Mouse (Mus musculus): ENCODE results near the gene Podxl. TPM values are rescaled to one million over a fixed set of nuclear protein-coding genes. Genes with fewer than 3 reads are reported as not detected.

Podxl gene
- polyA plus RNA-seq, 1 experiment from 2014 or later: 76.8 TPM

DNA sequence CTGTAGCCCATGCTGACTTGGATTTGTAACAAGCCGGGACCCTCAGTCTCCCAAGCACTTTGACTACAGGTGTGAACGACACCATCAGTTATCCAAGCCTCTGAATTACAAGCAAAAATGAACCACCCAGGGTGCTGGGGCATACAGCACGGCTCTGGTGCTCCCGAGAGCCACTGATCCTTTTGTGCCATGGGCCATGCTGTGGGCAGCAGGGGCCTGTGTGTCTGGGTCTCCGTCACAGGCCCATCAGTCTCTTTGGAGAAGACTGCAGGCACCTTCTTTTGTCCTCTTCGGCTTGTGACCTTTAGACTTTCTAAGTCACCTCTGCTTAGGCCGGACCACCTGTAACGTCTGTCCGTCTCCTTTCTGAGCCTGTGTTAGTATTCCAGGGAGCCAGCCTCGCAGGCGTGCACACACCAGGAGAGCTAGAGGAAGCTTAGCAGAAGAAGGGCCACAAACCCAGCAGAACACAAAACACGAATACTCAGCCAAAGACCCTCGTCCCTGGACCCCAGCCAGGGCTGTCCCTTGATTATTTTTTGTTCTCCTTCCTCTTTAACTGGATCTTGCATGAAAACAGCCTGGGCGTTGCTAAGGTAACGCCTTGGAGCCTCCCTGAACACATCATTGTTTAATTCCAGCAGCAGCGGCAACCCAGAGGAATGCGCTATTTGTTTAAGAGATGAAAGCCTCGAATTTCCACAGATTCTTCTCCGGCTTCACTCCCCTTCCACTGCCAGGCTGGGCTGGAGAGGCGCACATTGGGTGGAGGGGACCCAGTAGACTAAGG is 32.8 kb upstream of the Podxl start:
- Histone ChIP-seq H3K4me1 (ENCODE audit: insufficient read depth, low read length) (peaks cover 23% of the 10 kb centered on the region), H3K4me2 (replicated peaks; ENCODE audit: low read depth, low read length) (0 out of 2 replicates have a peak overlapping the region, but pooled peaks have one; percentile 5)

GRCm38 (mm10) chr6:31592579-31593238 is 28.9 kb upstream of the Podxl start:
- Histone ChIP-seq H3K27me3 (ENCODE audit: insufficient read depth, low read length) (no peaks in the 10 kb centered on the region), H3K36me3 (ENCODE audit: insufficient read depth, low read length) (no peaks in the 10 kb centered on the region), H3K9ac (replicated peaks; ENCODE audit: low read length) (no peak overlapping the region), H3K9me3 (ENCODE audit: low read length) (no peaks in the 10 kb centered on the region), H3K4me2 (replicated peaks; ENCODE audit: low read depth, low read length) (no peak overlapping the region), H3K4me3 (ENCODE audit: low read length) (no peak overlapping the region), H3K4me1 (ENCODE audit: insufficient read depth, low read length) (peaks cover 10% of the 10 kb centered on the region), H3K27ac (ENCODE audit: low read length) (peak overlapping the region; percentile 63)
- 40% methylated on average over 1 of the region's 1 CpGs for WGBS
- peak; percentile 29; the same call in 1 of the 2 replicates for ATAC-seq (ENCODE audit: low FRiP score, low TSS enrichment)

More for the DNA sequence above, 32.8 kb upstream of the Podxl start:
- 25% methylated on average over 20 of the region's 20 CpGs for WGBS
- peak overlapping the region; percentile 65 for H3K27ac ChIP-seq (ENCODE audit: low read length)
- peak; percentile 58 for ATAC-seq (ENCODE audit: low FRiP score, low TSS enrichment)
- H3K9ac ChIP-seq (replicated peaks; ENCODE audit: low read length): peak overlapping the region; percentile 31
- no peaks in the 10 kb centered on the region for H3K9me3 ChIP-seq (ENCODE audit: low read length)
- no peak overlapping the region for H3K4me3 ChIP-seq (ENCODE audit: low read length)
- no peaks in the 10 kb centered on the region for H3K27me3 ChIP-seq (ENCODE audit: insufficient read depth, low read length)
- H3K36me3 ChIP-seq (ENCODE audit: insufficient read depth, low read length): no peaks in the 10 kb centered on the region

GRCm38 (mm10) chr6:31592128-31592527 is 28.3 kb upstream of the Podxl start:
- H3K9me3 ChIP-seq (ENCODE audit: low read length): no peaks in the 10 kb centered on the region

GRCm38 (mm10) chr6:31591676-31592075 is 27.9 kb upstream of the Podxl start:
- Histone ChIP-seq H3K27ac (ENCODE audit: low read length) (no peak overlapping the region; the same call in 1 of the 2 replicates), H3K9me3 (ENCODE audit: low read length) (no peaks in the 10 kb centered on the region), H3K9ac (replicated peaks; ENCODE audit: low read length) (no peak overlapping the region), H3K36me3 (ENCODE audit: insufficient read depth, low read length) (no peaks in the 10 kb centered on the region), H3K4me2 (replicated peaks; ENCODE audit: low read depth, low read length) (no peak overlapping the region), H3K4me1 (ENCODE audit: insufficient read depth, low read length) (peaks cover 4% of the 10 kb centered on the region), H3K4me3 (ENCODE audit: low read length) (no peak overlapping the region), H3K27me3 (ENCODE audit: insufficient read depth, low read length) (no peaks in the 10 kb centered on the region)
- no peak for ATAC-seq (ENCODE audit: low FRiP score, low TSS enrichment)
- 83% methylated on average over 3 of the region's 3 CpGs for WGBS

More at GRCm38 (mm10) chr6:31592128-31592527, 28.3 kb upstream of the Podxl start:
- Histone ChIP-seq H3K4me1 (ENCODE audit: insufficient read depth, low read length) (peaks cover 9% of the 10 kb centered on the region), H3K9ac (replicated peaks; ENCODE audit: low read length) (no peak overlapping the region), H3K36me3 (ENCODE audit: insufficient read depth, low read length) (no peaks in the 10 kb centered on the region), H3K4me3 (ENCODE audit: low read length) (no peak overlapping the region), H3K4me2 (replicated peaks; ENCODE audit: low read depth, low read length) (no peak overlapping the region), H3K27ac (ENCODE audit: low read length) (peak overlapping the region; percentile 35; the same call in 1 of the 2 replicates), H3K27me3 (ENCODE audit: insufficient read depth, low read length) (no peaks in the 10 kb centered on the region)
- ATAC-seq (ENCODE audit: low FRiP score, low TSS enrichment): no peak
- 82% methylated on average over 2 of the region's 2 CpGs for WGBS

- Histone ChIP-seq H3K9me3 (ENCODE audit: low read length) (no peaks in the 10 kb centered on the region), H3K27me3 (ENCODE audit: insufficient read depth, low read length) (no peaks in the 10 kb centered on the region), H3K36me3 (ENCODE audit: insufficient read depth, low read length) (no peaks in the 10 kb centered on the region), H3K4me3 (ENCODE audit: low read length) (no peak overlapping the region), H3K4me2 (replicated peaks; ENCODE audit: low read depth, low read length) (no peak overlapping the region), H3K27ac (ENCODE audit: low read length) (no peak overlapping the region), H3K9ac (replicated peaks; ENCODE audit: low read length) (no peak overlapping the region), H3K4me1 (ENCODE audit: insufficient read depth, low read length) (no peaks in the 10 kb centered on the region)
- 87% methylated on average over 2 of the region's 2 CpGs for WGBS
- ATAC-seq (ENCODE audit: low FRiP score, low TSS enrichment): no peak
Observed at GRCm38 (mm10) chr6:31590754-31591153, 27.0 kb upstream of the Podxl start.

DNA sequence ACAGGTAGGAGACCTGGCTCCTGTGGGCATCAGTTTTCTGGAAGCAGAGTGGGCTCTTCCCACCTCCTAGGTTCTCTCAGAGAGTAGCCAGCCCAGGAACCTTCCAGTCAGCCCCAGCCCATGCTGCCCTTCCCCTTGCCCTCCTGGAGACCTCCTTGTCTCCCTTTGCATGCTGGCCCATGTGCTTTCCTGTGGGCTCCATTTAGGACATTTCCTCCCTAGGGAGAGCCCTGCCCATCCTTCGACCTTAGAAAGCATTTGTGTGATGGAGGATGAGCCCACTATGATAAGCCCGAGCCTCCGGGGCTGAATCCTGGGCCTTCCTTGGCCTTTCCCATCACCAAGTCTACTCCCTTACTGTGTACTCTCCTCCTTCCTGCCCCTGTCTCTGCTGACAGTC is 25.5 kb upstream of the Podxl start:
- Histone ChIP-seq H3K4me1 (ENCODE audit: insufficient read depth, low read length) (no peaks in the 10 kb centered on the region), H3K27ac (ENCODE audit: low read length) (no peak overlapping the region), H3K9me3 (ENCODE audit: low read length) (no peaks in the 10 kb centered on the region), H3K9ac (replicated peaks; ENCODE audit: low read length) (no peak overlapping the region), H3K27me3 (ENCODE audit: insufficient read depth, low read length) (no peaks in the 10 kb centered on the region), H3K4me3 (ENCODE audit: low read length) (no peak overlapping the region), H3K4me2 (replicated peaks; ENCODE audit: low read depth, low read length) (no peak overlapping the region), H3K36me3 (ENCODE audit: insufficient read depth, low read length) (no peaks in the 10 kb centered on the region)
- ATAC-seq (ENCODE audit: low FRiP score, low TSS enrichment): no peak
- 75% methylated on average over 3 of the region's 3 CpGs for WGBS

GRCm38 (mm10) chr6:31587655-31588054 is 23.9 kb upstream of the Podxl start:
- Histone ChIP-seq H3K27me3 (ENCODE audit: insufficient read depth, low read length) (no peaks in the 10 kb centered on the region), H3K4me1 (ENCODE audit: insufficient read depth, low read length) (no peaks in the 10 kb centered on the region), H3K4me2 (replicated peaks; ENCODE audit: low read depth, low read length) (no peak overlapping the region), H3K36me3 (ENCODE audit: insufficient read depth, low read length) (no peaks in the 10 kb centered on the region), H3K9ac (replicated peaks; ENCODE audit: low read length) (no peak overlapping the region), H3K4me3 (ENCODE audit: low read length) (no peak overlapping the region), H3K9me3 (ENCODE audit: low read length) (no peaks in the 10 kb centered on the region), H3K27ac (ENCODE audit: low read length) (no peak overlapping the region)
- 47% methylated on average over 4 of the region's 4 CpGs for WGBS
- ATAC-seq (ENCODE audit: low FRiP score, low TSS enrichment): no peak

DNA sequence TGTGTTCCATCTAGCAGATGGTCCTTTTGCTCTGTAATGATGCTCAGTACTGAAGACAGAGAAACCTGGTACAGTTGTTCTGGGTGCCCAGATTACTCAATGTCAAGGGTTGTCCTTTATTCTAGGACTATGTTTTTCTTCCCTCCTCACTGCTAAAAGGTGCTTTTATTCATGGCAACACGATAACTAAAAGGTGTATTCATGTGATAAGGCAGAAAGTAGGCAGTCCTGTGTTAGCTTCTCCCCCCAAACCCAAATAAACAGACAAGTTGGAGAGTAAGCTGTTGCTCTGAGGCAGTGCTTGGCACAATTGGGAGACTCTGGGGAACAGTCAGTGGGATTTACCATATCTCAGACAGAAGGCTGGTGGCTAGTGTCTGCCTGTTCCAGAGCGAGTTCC is 22.3 kb upstream of the Podxl start:
- Histone ChIP-seq H3K36me3 (ENCODE audit: insufficient read depth, low read length) (no peaks in the 10 kb centered on the region), H3K9me3 (ENCODE audit: low read length) (no peaks in the 10 kb centered on the region), H3K27ac (ENCODE audit: low read length) (no peak overlapping the region), H3K9ac (replicated peaks; ENCODE audit: low read length) (no peak overlapping the region), H3K4me1 (ENCODE audit: insufficient read depth, low read length) (no peaks in the 10 kb centered on the region), H3K4me3 (ENCODE audit: low read length) (no peak overlapping the region), H3K27me3 (ENCODE audit: insufficient read depth, low read length) (no peaks in the 10 kb centered on the region), H3K4me2 (replicated peaks; ENCODE audit: low read depth, low read length) (no peak overlapping the region)
- 86% methylated on average over 2 of the region's 2 CpGs for WGBS
- ATAC-seq (ENCODE audit: low FRiP score, low TSS enrichment): no peak

- ATAC-seq (ENCODE audit: low FRiP score, low TSS enrichment): no peak
- Histone ChIP-seq H3K27ac (ENCODE audit: low read length) (no peak overlapping the region), H3K9ac (replicated peaks; ENCODE audit: low read length) (no peak overlapping the region), H3K27me3 (ENCODE audit: insufficient read depth, low read length) (no peaks in the 10 kb centered on the region), H3K4me3 (ENCODE audit: low read length) (no peak overlapping the region), H3K4me1 (ENCODE audit: insufficient read depth, low read length) (no peaks in the 10 kb centered on the region), H3K36me3 (ENCODE audit: insufficient read depth, low read length) (no peaks in the 10 kb centered on the region), H3K9me3 (ENCODE audit: low read length) (0 out of 2 replicates have a peak, but pooled peaks cover 4% of the 10 kb centered on the region), H3K4me2 (replicated peaks; ENCODE audit: low read depth, low read length) (no peak overlapping the region)
- 83% methylated on average over 9 of the region's 9 CpGs for WGBS
Observed at GRCm38 (mm10) chr6:31576151-31576550, 12.4 kb upstream of the Podxl start.

DNA sequence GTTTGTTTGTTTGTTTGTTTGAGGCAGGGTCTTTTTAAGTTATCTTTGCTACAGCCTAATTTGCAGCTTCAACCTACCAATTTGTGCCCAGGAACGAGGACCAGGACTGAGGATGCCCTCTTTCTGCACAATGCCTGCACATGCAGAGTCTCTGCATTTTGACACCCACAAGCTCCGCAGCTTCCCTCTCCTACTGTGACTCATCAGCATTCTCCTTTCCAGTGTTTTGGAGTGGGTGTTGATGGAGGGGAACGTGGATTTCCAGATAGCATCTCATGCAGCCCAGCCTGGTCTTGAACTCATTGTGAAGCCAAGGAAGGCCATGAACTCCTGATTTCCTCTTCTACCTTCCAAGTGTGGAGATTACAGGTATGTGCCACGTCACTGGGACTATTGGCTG is 11.3 kb upstream of the Podxl start:
- ATAC-seq (ENCODE audit: low FRiP score, low TSS enrichment): no peak
- Histone ChIP-seq H3K27me3 (ENCODE audit: insufficient read depth, low read length) (no peaks in the 10 kb centered on the region), H3K36me3 (ENCODE audit: insufficient read depth, low read length) (no peaks in the 10 kb centered on the region), H3K4me3 (ENCODE audit: low read length) (no peak overlapping the region), H3K4me2 (replicated peaks; ENCODE audit: low read depth, low read length) (no peak overlapping the region), H3K4me1 (ENCODE audit: insufficient read depth, low read length) (no peaks in the 10 kb centered on the region), H3K27ac (ENCODE audit: low read length) (no peak overlapping the region), H3K9ac (replicated peaks; ENCODE audit: low read length) (no peak overlapping the region), H3K9me3 (ENCODE audit: low read length) (0 out of 2 replicates have a peak, but pooled peaks cover 4% of the 10 kb centered on the region)
- WGBS: 58% methylated on average over 4 of the region's 4 CpGs
